Mouse (Mus musculus): Measurements from ENCODE around the gene Gm47969.

- TF ChIP-seq CTCF (IDR thresholded peaks at IDR 0.05; ENCODE audit: control insufficient read depth, insufficient read depth, insufficient replicate concordance, low read depth, low read length) = no peak
- TF ChIP-seq POLR2A (IDR thresholded peaks at IDR 0.05; ENCODE audit: control insufficient read depth, low read depth, low read length) = no peak
Measured at GRCm38 (mm10) chr1:83034509-83034908, 10.2 kb upstream of the Gm47969 start.
